Comparison of ENCODE assay signal across 17 mouse cellular contexts in the genomic region with DNA sequence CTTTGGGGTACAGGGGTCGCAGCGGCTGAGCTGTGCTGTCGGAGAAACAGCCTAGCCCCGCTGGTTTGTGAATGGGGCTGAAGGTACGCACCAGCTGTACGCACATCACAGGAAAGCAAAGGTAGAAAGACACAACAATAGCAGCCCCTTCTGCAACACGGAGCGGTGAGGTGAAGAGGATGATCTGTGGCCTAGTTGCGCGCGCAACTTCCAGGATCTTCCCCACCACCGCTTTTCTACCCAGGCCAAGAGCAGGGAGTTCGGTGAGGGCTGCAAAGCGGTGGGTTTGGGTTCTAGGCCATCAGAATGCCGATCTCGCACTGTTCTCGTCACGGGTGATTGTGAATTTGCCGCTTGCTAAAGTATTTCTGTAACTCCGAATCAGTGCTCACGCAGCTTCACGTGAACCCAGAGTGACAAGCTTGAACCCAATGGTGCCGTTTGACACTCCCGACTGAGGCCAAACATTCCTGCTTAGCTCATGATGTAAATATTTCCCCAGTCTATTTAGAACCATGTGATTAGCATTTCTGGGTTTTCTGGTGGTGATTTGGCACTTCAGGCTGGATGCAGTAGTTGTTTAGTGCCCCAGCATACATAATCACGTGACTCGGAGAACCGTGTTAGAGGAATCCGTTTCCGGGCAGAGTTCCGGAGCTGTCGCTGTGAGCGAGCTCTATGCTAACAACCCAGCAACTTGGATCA. TPM values are rescaled to one million over a fixed set of nuclear protein-coding genes. Genes with fewer than 3 reads are reported as not detected.
"Had no signal": no experiment of that assay in that cellular context is flagged by ENCODE, and none has a peak within 500 bp of the region (broad histone marks: within the 10 kb centered on the region; RNA-seq: fewer than 3 reads in every experiment).

No protein-coding gene starts in this region.

- H3K27me3 ChIP-seq: limb, embryonic 15.5 days; liver, embryonic 13.5 days; lung, embryonic 15.5 days; midbrain, embryonic 12.5 days had no signal

- ATAC-seq: liver, postnatal 0 days; midbrain, embryonic 16.5 days had no signal

- H3K36me3 ChIP-seq: limb, embryonic 15.5 days; liver, embryonic 13.5 days; lung, embryonic 15.5 days; midbrain, embryonic 12.5 days had no signal

- H3K9ac ChIP-seq: limb, embryonic 15.5 days; liver, embryonic 13.5 days; liver, postnatal 0 days; lung, embryonic 15.5 days; midbrain, embryonic 12.5 days had no signal

- H3K9me3 ChIP-seq: limb, embryonic 15.5 days; liver, embryonic 13.5 days; lung, embryonic 15.5 days; midbrain, embryonic 12.5 days had no signal

- H3K4me3 ChIP-seq: limb, embryonic 15.5 days; liver, embryonic 13.5 days; lung, embryonic 15.5 days; megakaryocyte, embryonic 14.5 days; midbrain, embryonic 12.5 days had no signal

- H3K4me2 ChIP-seq: limb, embryonic 15.5 days; liver, embryonic 13.5 days; lung, embryonic 15.5 days; midbrain, embryonic 12.5 days had no signal

- H3K27ac ChIP-seq: limb, embryonic 15.5 days; liver, embryonic 13.5 days; lung, embryonic 15.5 days; macrophage; midbrain, embryonic 12.5 days had no signal

- DNase-seq: kidney, adult 8-10 months; layer of hippocampus, postnatal 36 days; liver, embryonic 13.5 days; liver, postnatal 0 days; lung, postnatal 14 days; right cerebral cortex, postnatal 14 days; thymus, adult 2 months; thymus, postnatal 36 days had no signal

- H3K4me1 ChIP-seq: liver, embryonic 13.5 days had no signal

RNA-seq across cellular contexts. Expression of gene Cryaa, which starts 54.7 kb away (rescaled TPM):
- total RNA-seq: left cerebral cortex, postnatal 25 days had no signal
- polyA plus RNA-seq: kidney, embryonic 16.5 days; limb, embryonic 11.5 days; liver, embryonic 13.5 days; liver, postnatal 0 days; lung, embryonic 15.5 days; macrophage; midbrain, embryonic 12.5 days had no signal
